Mouse (Mus musculus) forebrain, embryonic 11.5 days (tissue): ENCODE measurements at regions not wholly inside any gene's neighbourhood (a gene's known extent, or its start where the extent isn't known, plus 50 kb on each side); places are given as distances from the start of the nearest gene placed in this dataset.
A peak's percentile ranks its signal among the peaks of the same experiment; 100 is the strongest.

Source experiments
- ATAC-seq: fragments of 200-750 bp; cut with Nextera tagmentation; replicated peaks from 2 replicates; pipeline ENCODE4 v1.8.0; 2017; ENCODE audit warnings: moderate TSS enrichment; ENCODE audit not compliant: low FRiP score
- DNase-seq: peaks from one replicate; pipeline ENCODE4 v3.0.0-alpha.2; 2017; ENCODE audit warnings: low spot score
- H3K27ac ChIP-seq: fragments of 300-500 bp; sonication (generic); 2 replicates; pipeline ENCODE4 v1.5.1; 2014; ENCODE audit warnings: low read depth, low read length
- H3K27me3 ChIP-seq: fragments of 300-500 bp; sonication (generic); 2 replicates; pipeline ENCODE4 v1.6.1; 2014; ENCODE audit warnings: mild to moderate bottlenecking, low read length, mixed read lengths; ENCODE audit not compliant: control insufficient read depth, insufficient read depth
- H3K36me3 ChIP-seq: fragments of 300-500 bp; sonication (generic); 2 replicates; pipeline ENCODE4 v1.6.1; 2014; ENCODE audit warnings: mild to moderate bottlenecking, low read length, moderate library complexity, mixed read lengths; ENCODE audit not compliant: control insufficient read depth, insufficient read depth
- H3K4me1 ChIP-seq: fragments of 300-500 bp; sonication (generic); replicated peaks from 2 replicates; pipeline ENCODE4 v1.6.1; 2014; ENCODE audit warnings: low read length, mixed read lengths; ENCODE audit not compliant: control insufficient read depth, insufficient read depth
- H3K4me2 ChIP-seq: fragments of 300-500 bp; sonication (generic); 2 replicates; pipeline ENCODE4 v1.6.1; 2014; ENCODE audit warnings: low read depth, mild to moderate bottlenecking, low read length, moderate library complexity, mixed read lengths; ENCODE audit not compliant: severe bottlenecking
- H3K4me3 ChIP-seq: fragments of 300-500 bp; sonication (generic); 2 replicates; pipeline ENCODE4 v1.5.1; 2014; ENCODE audit warnings: low read depth, low read length
- H3K9ac ChIP-seq: fragments of 300-500 bp; sonication (generic); 2 replicates; pipeline ENCODE4 v1.6.1; 2014; ENCODE audit warnings: low read length
- H3K9me3 ChIP-seq: fragments of 300-500 bp; sonication (generic); 2 replicates; pipeline ENCODE4 v1.6.1; 2016; ENCODE audit warnings: low read length, mixed read lengths; ENCODE audit not compliant: control insufficient read depth
- whole genome bisulfite sequencing: fragments of 180-500 bp; shearing (Covaris S2); extraction: QIAGEN DNeasy Blood & Tissue Kit; methylation state at CpG from one replicate; pipeline ENCODE4 v1.1.7; 2014; 5-methylcytosine and 5-hydroxymethylcytosine counted together

DNA sequence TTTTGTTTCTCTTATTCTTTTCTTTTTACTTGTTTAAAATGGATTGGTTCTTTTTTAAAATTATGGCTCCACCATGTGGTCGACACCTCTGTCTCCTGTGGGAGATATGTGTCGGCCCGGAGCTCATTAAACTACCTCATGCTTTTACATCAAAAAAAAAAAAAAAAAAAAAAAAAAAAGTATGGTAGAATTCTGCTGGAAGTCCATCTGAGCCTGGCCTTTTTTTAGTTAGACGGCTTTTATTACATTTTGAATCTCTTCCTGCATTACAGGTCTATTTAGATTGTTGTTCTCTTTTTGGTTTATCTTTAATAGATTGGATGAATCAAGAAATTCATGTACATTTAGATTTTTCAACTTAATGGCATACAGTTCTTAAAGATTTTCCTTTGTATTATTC, 350.8 kb upstream of the Ascc3 start:
- 83% methylated on average over 4 of the region's 4 CpGs for WGBS
- ATAC-seq: no peak
- Histone ChIP-seq H3K27ac (no peak overlapping the region), H3K9ac (no peak overlapping the region), H3K27me3 (no peaks in the 10 kb centered on the region), H3K4me1 (no peaks in the 10 kb centered on the region), H3K4me2 (no peak overlapping the region), H3K4me3 (no peak overlapping the region), H3K36me3 (no peaks in the 10 kb centered on the region), H3K9me3 (no peaks in the 10 kb centered on the region)
- DNase-seq: no peak

- Histone ChIP-seq H3K9me3 (no peaks in the 10 kb centered on the region), H3K27me3 (no peaks in the 10 kb centered on the region), H3K4me1 (peaks cover 4% of the 10 kb centered on the region; the same call in 1 of the 2 replicates), H3K4me2 (no peak overlapping the region), H3K27ac (no peak overlapping the region), H3K9ac (no peak overlapping the region), H3K4me3 (no peak overlapping the region), H3K36me3 (no peaks in the 10 kb centered on the region)
- WGBS: 73% methylated on average over 2 of the region's 2 CpGs
- DNase-seq (no peak), ATAC-seq (no peak)
Measured at GRCm38 (mm10) chr10:50203587-50203986, 388.9 kb upstream of the Ascc3 start.

- Histone ChIP-seq H3K9ac (no peak overlapping the region), H3K36me3 (no peaks in the 10 kb centered on the region), H3K4me2 (no peak overlapping the region), H3K9me3 (no peaks in the 10 kb centered on the region), H3K27ac (no peak overlapping the region), H3K4me3 (no peak overlapping the region), H3K27me3 (no peaks in the 10 kb centered on the region), H3K4me1 (peaks cover 4% of the 10 kb centered on the region; the same call in 1 of the 2 replicates)
- ATAC-seq (no peak), DNase-seq (no peak)
- WGBS: 57% methylated on average over 2 of the region's 2 CpGs
Measured at GRCm38 (mm10) chr10:50201691-50202090, 390.8 kb upstream of the Ascc3 start.

GRCm38 (mm10) chr10:50199857-50200256, 392.6 kb upstream of the Ascc3 start:
- H3K9ac ChIP-seq: no peak overlapping the region
- H3K36me3 ChIP-seq: no peaks in the 10 kb centered on the region
- no peak for DNase-seq
- no peak overlapping the region for H3K4me2 ChIP-seq
- H3K4me3 ChIP-seq: no peak overlapping the region
- ATAC-seq: peak; percentile 91
- no peak overlapping the region for H3K27ac ChIP-seq
- no peaks in the 10 kb centered on the region for H3K27me3 ChIP-seq
- H3K4me1 ChIP-seq: peaks cover 4% of the 10 kb centered on the region; the same call in 1 of the 2 replicates
- no peaks in the 10 kb centered on the region for H3K9me3 ChIP-seq

- H3K36me3 ChIP-seq: no peaks in the 10 kb centered on the region
- DNase-seq: no peak
- peak; percentile 74 for ATAC-seq
Measured at GRCm38 (mm10) chr10:50197897-50198538, 394.5 kb upstream of the Ascc3 start.

GRCm38 (mm10) chr10:50190276-50190675, 401.7 kb upstream of the Grik2 start:
- Histone ChIP-seq H3K4me1 (no peaks in the 10 kb centered on the region), H3K4me2 (no peak overlapping the region), H3K27me3 (no peaks in the 10 kb centered on the region), H3K36me3 (no peaks in the 10 kb centered on the region), H3K4me3 (no peak overlapping the region), H3K9me3 (no peaks in the 10 kb centered on the region), H3K27ac (no peak overlapping the region), H3K9ac (no peak overlapping the region)
- ATAC-seq (no peak), DNase-seq (no peak)
- WGBS: 79% methylated on average over 4 of the region's 4 CpGs

More at GRCm38 (mm10) chr10:50197897-50198538, 394.5 kb upstream of the Ascc3 start:
- Histone ChIP-seq H3K4me3 (no peak overlapping the region), H3K4me2 (no peak overlapping the region), H3K27ac (no peak overlapping the region), H3K9ac (no peak overlapping the region; the same call in 1 of the 2 replicates), H3K27me3 (no peaks in the 10 kb centered on the region), H3K4me1 (peaks cover 4% of the 10 kb centered on the region; the same call in 1 of the 2 replicates), H3K9me3 (no peaks in the 10 kb centered on the region)
- WGBS: 65% methylated on average over 5 of the region's 5 CpGs

DNA sequence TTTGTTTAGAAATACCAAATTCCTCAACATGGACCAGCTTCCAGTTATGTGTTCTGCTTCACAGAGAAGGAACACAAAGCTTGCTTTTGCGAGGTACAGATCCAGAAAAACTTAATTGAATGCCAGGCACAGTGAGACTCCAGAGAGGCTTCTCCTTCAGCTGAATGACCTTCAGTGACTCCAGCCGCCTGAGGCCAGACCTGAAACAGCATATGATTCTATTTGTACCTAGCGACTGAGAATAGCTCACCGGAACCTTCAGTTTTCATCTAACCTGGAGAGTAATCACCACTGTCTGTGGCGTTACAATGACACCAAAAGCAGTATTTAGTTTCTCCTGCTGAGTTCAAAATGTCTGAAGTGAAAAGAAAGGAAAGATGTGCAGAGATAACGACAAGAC, 380.6 kb upstream of the Grik2 start:
- no peak overlapping the region for H3K9ac ChIP-seq
- H3K4me3 ChIP-seq: no peak overlapping the region
- DNase-seq (no peak), ATAC-seq (no peak)
- no peaks in the 10 kb centered on the region for H3K9me3 ChIP-seq
- WGBS: 66% methylated on average over 6 of the region's 6 CpGs
- H3K4me2 ChIP-seq: no peak overlapping the region
- no peaks in the 10 kb centered on the region for H3K27me3 ChIP-seq
- H3K27ac ChIP-seq: no peak overlapping the region
- H3K4me1 ChIP-seq: no peaks in the 10 kb centered on the region
- H3K36me3 ChIP-seq: no peaks in the 10 kb centered on the region

GRCm38 (mm10) chr10:50138351-50138750, 349.8 kb upstream of the Grik2 start:
- WGBS: 79% methylated on average over 1 of the region's 1 CpGs
- Histone ChIP-seq H3K4me1 (no peaks in the 10 kb centered on the region), H3K27ac (no peak overlapping the region)

GRCm38 (mm10) chr10:50137783-50138182, 349.2 kb upstream of the Grik2 start:
- Histone ChIP-seq H3K27me3 (no peaks in the 10 kb centered on the region), H3K4me3 (no peak overlapping the region), H3K4me2 (no peak overlapping the region), H3K9me3 (no peaks in the 10 kb centered on the region), H3K4me1 (no peaks in the 10 kb centered on the region), H3K9ac (no peak overlapping the region), H3K27ac (no peak overlapping the region), H3K36me3 (no peaks in the 10 kb centered on the region)
- ATAC-seq (no peak), DNase-seq (no peak)
- 83% methylated on average over 7 of the region's 7 CpGs for WGBS

More at GRCm38 (mm10) chr10:50138351-50138750, 349.8 kb upstream of the Grik2 start:
- no peak overlapping the region for H3K4me2 ChIP-seq
- H3K4me3 ChIP-seq: no peak overlapping the region
- ATAC-seq: no peak
- no peak for DNase-seq
- no peaks in the 10 kb centered on the region for H3K36me3 ChIP-seq
- no peak overlapping the region for H3K9ac ChIP-seq
- no peaks in the 10 kb centered on the region for H3K27me3 ChIP-seq
- no peaks in the 10 kb centered on the region for H3K9me3 ChIP-seq
